Mouse (Mus musculus): ENCODE results near the gene Zfp975.
"Not testable (repeated sequence)": the region's sequence is repeated elsewhere in the genome, so short reads cannot be mapped to it uniquely, and the experiment has no call there.

GRCm38 (mm10) chr7:42642152-42643115 lies 50.1 kb downstream of the Zfp975 start, which contains the start of gene Zfp976:
- not testable (repeated sequence) for TF ChIP-seq ZKSCAN1 (IDR thresholded peaks at IDR 0.05; ENCODE audit: borderline replicate concordance, low read depth, low read length); UBTF (IDR thresholded peaks at IDR 0.05; ENCODE audit: low read depth, low read length); POLR2A (IDR thresholded peaks at IDR 0.05; ENCODE audit: low read depth, low read length); NRF1 (IDR thresholded peaks at IDR 0.05; ENCODE audit: low read depth, low read length); JUN (IDR thresholded peaks at IDR 0.05; ENCODE audit: insufficient read depth, low read depth, low read length); RAD21 (IDR thresholded peaks at IDR 0.05; ENCODE audit: low read depth, low read length); CTCF (conservative IDR thresholded peaks at IDR 0.05 in 1 of 2, IDR thresholded peaks at IDR 0.05 in 1 of 2; ENCODE audit: low read depth in 2 of 2, low read length in 2 of 2); NELFE (IDR thresholded peaks at IDR 0.05; ENCODE audit: low read depth, low read length)

All from CH12.LX (cell line).